Mouse (Mus musculus): ENCODE measurements around the gene Sod3.

DNA sequence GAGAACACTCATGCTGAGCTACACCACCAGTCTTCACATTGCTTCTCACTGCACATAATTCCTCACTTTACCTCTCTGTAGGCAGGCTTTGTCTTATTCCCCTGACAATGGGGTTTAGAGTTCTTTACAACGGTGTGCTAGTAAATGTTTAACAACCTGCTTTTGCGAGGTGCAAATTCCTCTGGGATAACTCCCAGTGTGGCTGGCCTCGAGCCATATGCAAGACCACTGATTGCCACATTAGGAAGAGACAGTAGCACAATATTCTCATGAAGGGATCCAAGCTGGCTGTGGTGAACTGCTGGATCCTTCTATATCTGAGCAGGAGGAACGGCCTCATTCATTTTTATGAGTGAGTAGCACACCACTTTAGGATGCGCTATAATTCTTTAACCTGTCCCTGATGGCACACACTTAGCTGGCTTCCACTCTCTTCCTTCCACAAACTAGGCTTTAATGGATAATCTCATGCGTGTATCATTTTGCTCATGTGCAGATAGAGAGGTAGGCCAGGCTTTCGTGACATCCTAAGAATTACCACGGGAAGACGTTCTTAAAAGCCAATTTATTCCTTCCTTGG, 6.3 kb upstream of the Sod3 start:
- no peak for TF ChIP-seq POLR2A (IDR thresholded peaks at IDR 0.05; ENCODE audit: extremely low read depth, insufficient read depth, low read length)
- TF ChIP-seq CTCF (IDR thresholded peaks at IDR 0.05; ENCODE audit: low read depth, low read length): no peak

All from liver, adult 2 months (tissue).